Mouse (Mus musculus) CH12.LX (cell line): ENCODE results near the gene Map3k14.
A peak's percentile ranks its signal among the peaks of the same experiment; 100 is the strongest.

Experiments used
- CTCF ChIP-seq, 2 experiments: IDR thresholded peaks in 1 of 2; conservative IDR thresholded peaks in 1 of 2; 2 replicates each; pipeline ENCODE4 v1.5.1; 2011 to 2012; ENCODE audit warnings: low read depth in 2 of 2, low read length in 2 of 2, improper control_type of control experiment in 1 of 2, inconsistent platforms in 1 of 2, mild to moderate bottlenecking in 1 of 2, moderate library complexity in 1 of 2
- E2F4 ChIP-seq: IDR thresholded peaks from 2 replicates; pipeline ENCODE4 v1.6.1; 2011; ENCODE audit warnings: low read depth, low read length, improper control_type of control experiment; ENCODE audit not compliant: insufficient replicate concordance
- EP300 ChIP-seq: IDR thresholded peaks from 2 replicates; pipeline ENCODE4 v1.6.1; 2011; ENCODE audit warnings: low read length, improper control_type of control experiment
- HCFC1 ChIP-seq: IDR thresholded peaks from 2 replicates; pipeline ENCODE4 v1.6.1; 2012; ENCODE audit warnings: low read depth, mild to moderate bottlenecking, inconsistent platforms, low read length, improper control_type of control experiment
- JUND ChIP-seq: conservative IDR thresholded peaks from 2 replicates; pipeline ENCODE4 v1.6.1; 2011; ENCODE audit warnings: low read depth, low read length, improper control_type of control experiment
- MAX ChIP-seq: IDR thresholded peaks from 2 replicates; pipeline ENCODE4 v1.6.1; 2011; ENCODE audit warnings: low read length, improper control_type of control experiment
- MEF2A ChIP-seq: IDR thresholded peaks from 2 replicates; pipeline ENCODE4 v1.6.1; 2014; ENCODE audit warnings: low read depth, mild to moderate bottlenecking, inconsistent platforms, low read length, improper control_type of control experiment, borderline replicate concordance
- MYC ChIP-seq: IDR thresholded peaks from 2 replicates; pipeline ENCODE4 v1.6.1; 2011; ENCODE audit warnings: low read depth, mild to moderate bottlenecking, improper control_type of control experiment, low read length
- NELFE ChIP-seq: IDR thresholded peaks from 2 replicates; pipeline ENCODE4 v1.6.1; 2011; ENCODE audit warnings: low read depth, low read length, improper control_type of control experiment
- POLR2A ChIP-seq: IDR thresholded peaks from 2 replicates; pipeline ENCODE4 v1.6.1; 2011; ENCODE audit warnings: low read depth, mild to moderate bottlenecking, improper control_type of control experiment, low read length
- RCOR1 ChIP-seq: conservative IDR thresholded peaks from 2 replicates; pipeline ENCODE4 v1.6.1; 2012; ENCODE audit warnings: low read depth, mild to moderate bottlenecking, inconsistent platforms, low read length, improper control_type of control experiment
- SMC3 ChIP-seq: IDR thresholded peaks from 2 replicates; pipeline ENCODE4 v1.6.1; 2011; ENCODE audit warnings: low read depth, low read length, improper control_type of control experiment
- ZMIZ1 ChIP-seq: IDR thresholded peaks from 2 replicates; pipeline ENCODE4 v1.6.1; 2012; ENCODE audit warnings: low read depth, mild to moderate bottlenecking, inconsistent platforms, low read length, improper control_type of control experiment

DNA sequence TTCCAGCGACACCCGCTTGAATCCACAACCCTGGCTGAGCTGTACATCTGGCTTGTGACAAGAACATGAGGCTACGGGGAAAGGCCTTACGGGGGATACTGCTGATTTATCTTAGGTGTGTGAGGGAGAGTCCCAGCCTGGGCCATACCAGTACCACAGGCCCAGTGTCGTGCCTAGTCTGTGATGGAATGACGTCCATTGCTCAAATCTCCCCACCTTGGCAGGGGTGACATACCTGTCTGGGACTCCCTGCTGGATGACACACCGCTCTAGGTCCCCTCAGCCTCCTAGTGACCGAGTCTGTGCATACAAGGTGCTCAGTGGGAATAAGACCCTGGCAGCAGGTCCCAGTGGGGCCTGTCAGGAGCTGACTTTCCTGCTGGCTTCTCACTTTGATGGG lies 88.5 kb downstream of the Map3k14 start:
- no peak for TF ChIP-seq ZMIZ1
- no peak for TF ChIP-seq POLR2A
- 0 out of 2 replicates have a peak, but pooled peaks have one; percentile 0 for TF ChIP-seq NELFE
- TF ChIP-seq E2F4 = no peak
- TF ChIP-seq CTCF (conservative IDR thresholded peaks at IDR 0.05 in 1 of 2, IDR thresholded peaks at IDR 0.05 in 1 of 2; ENCODE audit: low read depth in 2 of 2, low read length in 2 of 2) = no peak
- TF ChIP-seq EP300 = no peak
- no peak for TF ChIP-seq HCFC1
- no peak for TF ChIP-seq SMC3
- TF ChIP-seq RCOR1 = no peak
- no peak for TF ChIP-seq MYC
- no peak for TF ChIP-seq MEF2A
- no peak for TF ChIP-seq JUND
- no peak for TF ChIP-seq MAX
